Mouse (Mus musculus): ENCODE measurements around the gene Gm6370. TPM values are rescaled to one million over a fixed set of nuclear protein-coding genes. Genes with fewer than 3 reads are reported as not detected.

The Gm6370 gene
- not detected in 2 replicates for polyA plus RNA-seq (2012; rRNA removed; ENCODE audit: low replicate concordance)

DNA sequence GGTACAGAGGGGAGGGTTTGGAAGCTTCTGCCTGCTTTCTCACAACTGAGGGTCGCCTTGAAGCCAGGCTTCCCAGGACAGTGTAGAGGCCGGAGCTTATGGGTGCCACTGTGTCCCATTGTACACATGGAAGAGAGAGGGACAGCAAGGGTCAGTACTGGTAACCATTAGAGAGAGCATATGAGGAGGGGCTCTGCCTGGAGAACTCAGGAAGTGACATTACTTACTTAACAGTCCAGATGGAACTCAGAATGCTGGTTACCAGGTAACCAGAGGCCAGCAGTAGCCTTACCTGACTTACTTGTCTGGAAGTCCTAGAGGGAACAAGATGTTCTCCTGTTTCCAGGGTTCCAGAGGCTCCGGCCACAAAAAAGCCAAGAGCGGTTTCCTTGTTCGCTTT is at the start of gene Gm6370:
Gm6370 (plus strand) TSS at position 301 of the 400 bp plus-strand sequence.

DNA sequence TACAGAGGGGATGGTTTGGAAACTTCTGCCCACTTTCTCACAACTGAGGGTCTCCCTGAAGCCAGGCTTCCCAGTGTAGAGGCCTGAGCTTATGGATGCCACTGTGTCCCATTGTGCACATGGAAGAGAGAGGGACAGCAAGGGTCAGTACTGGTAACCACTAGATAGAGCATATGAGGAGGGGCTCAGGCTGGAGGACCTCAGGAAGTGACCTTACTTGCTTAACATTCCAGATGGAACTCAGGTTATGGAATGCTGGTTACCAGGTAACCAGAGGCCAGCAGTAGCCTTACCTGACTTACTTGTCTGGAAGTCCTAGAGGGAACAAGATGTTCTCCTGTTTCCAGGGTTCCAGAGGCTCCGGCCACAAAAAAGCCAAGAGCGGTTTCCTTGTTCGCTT is 9.5 kb upstream of the Gm6370 start, which contains the start of gene Gm6408:
Gm6408 (plus strand) TSS at position 301 of the 400 bp plus-strand sequence.

DNA sequence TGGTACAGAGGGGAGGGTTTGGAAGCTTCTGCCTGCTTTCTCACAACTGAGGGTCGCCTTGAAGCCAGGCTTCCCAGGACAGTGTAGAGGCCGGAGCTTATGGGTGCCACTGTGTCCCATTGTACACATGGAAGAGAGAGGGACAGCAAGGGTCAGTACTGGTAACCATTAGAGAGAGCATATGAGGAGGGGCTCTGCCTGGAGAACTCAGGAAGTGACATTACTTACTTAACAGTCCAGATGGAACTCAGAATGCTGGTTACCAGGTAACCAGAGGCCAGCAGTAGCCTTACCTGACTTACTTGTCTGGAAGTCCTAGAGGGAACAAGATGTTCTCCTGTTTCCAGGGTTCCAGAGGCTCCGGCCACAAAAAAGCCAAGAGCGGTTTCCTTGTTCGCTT is 10.9 kb downstream of the Gm6370 start, which contains the start of gene 4930449I24Rik:
4930449I24Rik (plus strand) TSS at position 301 of the 400 bp plus-strand sequence.

DNA sequence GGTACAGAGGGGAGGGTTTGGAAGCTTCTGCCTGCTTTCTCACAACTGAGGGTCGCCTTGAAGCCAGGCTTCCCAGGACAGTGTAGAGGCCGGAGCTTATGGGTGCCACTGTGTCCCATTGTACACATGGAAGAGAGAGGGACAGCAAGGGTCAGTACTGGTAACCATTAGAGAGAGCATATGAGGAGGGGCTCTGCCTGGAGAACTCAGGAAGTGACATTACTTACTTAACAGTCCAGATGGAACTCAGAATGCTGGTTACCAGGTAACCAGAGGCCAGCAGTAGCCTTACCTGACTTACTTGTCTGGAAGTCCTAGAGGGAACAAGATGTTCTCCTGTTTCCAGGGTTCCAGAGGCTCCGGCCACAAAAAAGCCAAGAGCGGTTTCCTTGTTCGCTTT is 22.7 kb downstream of the Gm6370 start, which contains the start of gene Gm3402:
Gm3402 (plus strand) TSS at position 301 of the 400 bp plus-strand sequence.

DNA sequence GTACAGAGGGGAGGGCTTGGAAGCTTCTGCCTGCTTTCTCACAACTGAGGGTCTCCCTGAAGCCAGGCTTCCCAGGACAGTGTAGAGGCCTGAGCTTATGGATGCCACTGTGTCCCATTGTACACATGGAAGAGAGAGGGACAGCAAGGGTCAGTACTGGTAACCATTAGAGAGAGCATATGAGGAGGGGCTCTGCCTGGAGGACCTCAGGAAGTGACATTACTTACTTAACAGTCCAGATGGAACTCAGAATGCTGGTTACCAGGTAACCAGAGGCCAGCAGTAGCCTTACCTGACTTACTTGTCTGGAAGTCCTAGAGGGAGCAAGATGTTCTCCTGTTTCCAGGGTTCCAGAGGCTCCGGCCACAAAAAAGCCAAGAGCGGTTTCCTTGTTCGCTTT is 34.3 kb downstream of the Gm6370 start, which contains the start of gene Gm3404:
Gm3404 (plus strand) TSS at position 301 of the 400 bp plus-strand sequence.

DNA sequence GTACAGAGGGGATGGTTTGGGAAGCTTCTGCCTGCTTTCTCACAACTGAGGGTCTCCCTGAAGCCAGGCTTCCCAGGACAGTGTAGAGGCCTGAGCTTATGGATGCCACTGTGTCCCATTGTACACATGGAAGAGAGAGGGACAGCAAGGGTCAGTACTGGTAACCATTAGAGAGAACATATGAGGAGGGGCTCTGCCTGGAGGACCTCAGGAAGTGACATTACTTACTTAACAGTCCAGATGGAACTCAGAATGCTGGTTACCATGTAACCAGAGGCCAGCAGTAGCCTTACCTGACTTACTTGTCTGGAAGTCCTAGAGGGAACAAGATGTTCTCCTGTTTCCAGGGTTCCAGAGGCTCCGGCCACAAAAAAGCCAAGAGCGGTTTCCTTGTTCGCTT is 46.2 kb downstream of the Gm6370 start, which contains the start of gene Gm3409:
Gm3409 (plus strand) TSS at position 301 of the 400 bp plus-strand sequence.

Other genes starting within 250 kb of the Gm6370 start
- gene Wasf3, start 106.4 kb upstream of the Gm6370 start, polyA plus RNA-seq (2012; rRNA removed; ENCODE audit: low replicate concordance), result 1.1 and 11.8 TPM in 2 replicates
- gene Gm6408, start 9.4 kb upstream of the Gm6370 start, polyA plus RNA-seq (2012; rRNA removed; ENCODE audit: low replicate concordance), result not detected in 2 replicates
- gene 4930449I24Rik, start 11.0 kb downstream of the Gm6370 start, polyA plus RNA-seq (2012; rRNA removed; ENCODE audit: low replicate concordance), result not detected in 2 replicates
- not detected in 2 replicates for gene Gm3402, start 22.8 kb downstream of the Gm6370 start, polyA plus RNA-seq (2012; rRNA removed; ENCODE audit: low replicate concordance)
- gene Gm3404, start 34.4 kb downstream of the Gm6370 start, polyA plus RNA-seq (2012; rRNA removed; ENCODE audit: low replicate concordance), result not detected in 2 replicates
- not detected in 2 replicates for gene Gm3409, start 46.3 kb downstream of the Gm6370 start, polyA plus RNA-seq (2012; rRNA removed; ENCODE audit: low replicate concordance)
- not detected in 2 replicates for gene Gm3415, start 64.8 kb downstream of the Gm6370 start, polyA plus RNA-seq (2012; rRNA removed; ENCODE audit: low replicate concordance)
- gene Gpr12, start 93.9 kb downstream of the Gm6370 start, polyA plus RNA-seq (2012; rRNA removed; ENCODE audit: low replicate concordance), result 0.67 TPM in 1 of 2 replicates, not detected in the other

Data from subcutaneous adipose tissue, adult 2 months (tissue).